Mouse (Mus musculus) forebrain, embryonic 16.5 days (tissue): ENCODE data around the gene Traf7. TPM values are rescaled to one million over a fixed set of nuclear protein-coding genes. Genes with fewer than 3 reads are reported as not detected.
A peak's percentile ranks its signal among the peaks of the same experiment; 100 is the strongest.

Experiments used
- ATAC-seq: fragments of 200-750 bp; cut with Nextera tagmentation; 2 replicates; pipeline ENCODE4 v1.8.0; 2017; ENCODE audit warnings: mild to moderate bottlenecking, moderate library complexity
- H3K27ac ChIP-seq: fragments of 300-500 bp; sonication (generic); 2 replicates; pipeline ENCODE4 v1.5.1; 2014; ENCODE audit warnings: low read length, control low read depth
- H3K27me3 ChIP-seq: fragments of 300-500 bp; sonication (generic); replicated peaks from 2 replicates; pipeline ENCODE4 v1.6.1; 2014; ENCODE audit warnings: low read length; ENCODE audit not compliant: control insufficient read depth, insufficient read depth
- H3K36me3 ChIP-seq: fragments of 300-500 bp; sonication (generic); 2 replicates; pipeline ENCODE4 v1.6.1; 2014; ENCODE audit not compliant: control insufficient read depth, insufficient read depth
- H3K4me1 ChIP-seq: fragments of 300-500 bp; sonication (generic); replicated peaks from 2 replicates; pipeline ENCODE4 v1.6.1; 2014; ENCODE audit warnings: low read length; ENCODE audit not compliant: control insufficient read depth, insufficient read depth
- H3K4me2 ChIP-seq: fragments of 300-500 bp; sonication (generic); 2 replicates; pipeline ENCODE4 v1.6.1; 2014; ENCODE audit warnings: mild to moderate bottlenecking, low read length, control low read depth
- H3K4me3 ChIP-seq: fragments of 300-500 bp; sonication (generic); replicated peaks from 2 replicates; pipeline ENCODE4 v1.5.1; 2014; ENCODE audit warnings: mild to moderate bottlenecking, low read length, control low read depth
- H3K9ac ChIP-seq: fragments of 300-500 bp; sonication (generic); replicated peaks from 2 replicates; pipeline ENCODE4 v1.6.1; 2014; ENCODE audit warnings: low read depth, low read length, control low read depth
- H3K9me3 ChIP-seq: fragments of 300-500 bp; sonication (generic); 2 replicates; pipeline ENCODE4 v1.6.1; 2016; ENCODE audit warnings: low read length; ENCODE audit not compliant: control insufficient read depth
- WGBS: fragments of 180-500 bp; shearing (Covaris S2); extraction: QIAGEN DNeasy Blood & Tissue Kit; methylation state at CpG from one replicate; pipeline ENCODE4 v1.1.7; 2014; 5-methylcytosine and 5-hydroxymethylcytosine counted together
- polyA plus RNA-seq: library from polyadenylated mRNA; unstranded; fragments of >200 nt; fragmentation: Nextera tagmentation; extraction: Ambion mirVana; gene quantifications from 2 replicates; pipeline ENCODE4 v1.2.1, GENCODE M21; 2015

The Traf7 gene
- polyA plus RNA-seq, 1 experiment from 2014 or later: 121 TPM

DNA sequence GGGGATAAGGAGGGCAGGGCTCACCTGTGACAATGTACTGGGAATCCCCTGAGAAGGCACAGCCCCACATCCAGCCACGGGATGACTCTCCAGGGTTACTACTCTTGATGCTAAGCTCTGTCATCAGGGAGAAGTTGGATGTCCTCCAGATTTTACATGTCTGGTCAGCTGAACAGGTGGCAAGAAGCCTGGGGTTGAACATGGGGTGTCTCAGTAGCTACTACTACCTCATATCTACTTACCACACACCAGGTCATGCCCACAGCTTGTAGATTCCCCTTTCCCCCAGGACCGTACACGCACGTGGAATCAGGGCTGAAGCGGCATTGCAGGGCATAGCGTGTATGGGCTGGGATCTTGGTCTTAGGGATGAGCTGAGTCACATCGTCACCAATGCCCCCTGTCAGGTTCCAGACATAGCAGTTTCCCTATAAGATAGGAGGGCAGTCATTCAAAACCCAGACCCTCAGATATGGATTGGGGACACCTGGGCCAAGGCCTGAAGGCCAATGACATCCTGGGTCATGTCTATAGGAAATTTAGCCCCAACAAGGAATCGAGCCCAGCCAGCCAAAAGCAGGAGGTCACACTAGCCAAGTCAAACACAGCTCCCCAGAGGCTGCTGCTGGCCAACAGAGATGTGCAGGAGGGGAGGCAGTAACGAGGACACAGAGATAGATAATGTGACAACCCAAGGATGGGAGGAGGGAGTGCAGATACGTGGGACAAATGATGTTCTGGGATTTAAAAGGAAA, 51.5 kb downstream of the Traf7 start:
- Histone ChIP-seq H3K36me3 (peaks cover 9% of the 10 kb centered on the region), H3K9me3 (no peaks in the 10 kb centered on the region), H3K4me2 (no peak overlapping the region), H3K9ac (no peak overlapping the region), H3K27ac (no peak overlapping the region), H3K4me1 (peaks cover 29% of the 10 kb centered on the region), H3K4me3 (no peak overlapping the region), H3K27me3 (no peaks in the 10 kb centered on the region)
- no peak for ATAC-seq
- WGBS: 90% methylated on average over 10 of the region's 10 CpGs

- Histone ChIP-seq H3K36me3 (peaks cover 9% of the 10 kb centered on the region), H3K27me3 (no peaks in the 10 kb centered on the region), H3K4me2 (no peak overlapping the region), H3K4me3 (no peak overlapping the region), H3K27ac (no peak overlapping the region), H3K4me1 (peaks cover 35% of the 10 kb centered on the region), H3K9ac (no peak overlapping the region), H3K9me3 (no peaks in the 10 kb centered on the region)
- ATAC-seq: no peak
- 90% methylated on average over 6 of the region's 6 CpGs for WGBS
These were observed 52.2 kb downstream of the Traf7 start for GRCm38 (mm10) chr17:24475586-24475985.

DNA sequence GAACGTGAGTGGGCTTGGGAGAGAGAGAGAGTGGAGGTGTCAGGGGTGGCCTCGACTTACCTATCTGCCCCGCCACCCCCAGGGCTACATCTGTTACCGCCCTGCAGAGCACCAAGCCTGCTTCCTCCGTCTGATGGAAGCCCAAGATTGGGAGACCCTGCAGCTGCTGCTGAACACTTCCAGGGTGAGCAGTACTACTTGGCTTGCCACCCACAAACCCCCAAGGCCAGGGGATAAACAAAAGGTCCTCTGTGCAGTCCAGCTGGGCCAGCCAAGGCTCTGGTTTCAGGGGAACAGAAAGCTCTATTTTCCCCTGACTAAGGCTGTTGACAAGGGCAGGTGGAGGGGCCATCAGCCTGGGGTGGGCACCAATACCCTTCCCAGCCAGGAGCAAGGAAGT, 53.2 kb downstream of the Traf7 start:
- H3K9ac ChIP-seq: no peak overlapping the region
- no peaks in the 10 kb centered on the region for H3K9me3 ChIP-seq
- WGBS: 88% methylated on average over 5 of the region's 5 CpGs
- H3K27me3 ChIP-seq: no peaks in the 10 kb centered on the region
- no peak overlapping the region for H3K27ac ChIP-seq
- ATAC-seq: no peak
- peaks cover 38% of the 10 kb centered on the region for H3K4me1 ChIP-seq
- H3K36me3 ChIP-seq: peaks cover 9% of the 10 kb centered on the region
- H3K4me2 ChIP-seq: no peak overlapping the region
- no peak overlapping the region for H3K4me3 ChIP-seq

- Histone ChIP-seq H3K4me2 (no peak within 1 kb of the TSS), H3K9me3 (no peaks in the 10 kb centered on the region), H3K9ac (no peak within 1 kb of the TSS), H3K27ac (no peak within 1 kb of the TSS), H3K4me3 (no peak within 1 kb of the TSS), H3K27me3 (no peaks in the 10 kb centered on the region), H3K4me1 (peaks cover 36% of the 10 kb centered on the region), H3K36me3 (peaks cover 9% of the 10 kb centered on the region)
- 83% methylated on average over 6 of the region's 6 CpGs for WGBS
- no peak for ATAC-seq
These were observed 54.0 kb downstream of the Traf7 start, which contains the start of gene Bricd5 for GRCm38 (mm10) chr17:24473612-24474275. Gene Bricd5 (plus strand): TSS chr17:24473884.

- no peaks in the 10 kb centered on the region for H3K9me3 ChIP-seq
- no peak for ATAC-seq
- WGBS: 81% methylated on average over 4 of the region's 4 CpGs
- peak overlapping the region; percentile 97; the same call in 1 of the 2 replicates for H3K4me2 ChIP-seq
- peaks cover 26% of the 10 kb centered on the region for H3K4me1 ChIP-seq
- H3K4me3 ChIP-seq: no peak overlapping the region
- H3K36me3 ChIP-seq: peaks cover 9% of the 10 kb centered on the region
- no peak overlapping the region for H3K27ac ChIP-seq
- H3K9ac ChIP-seq: no peak overlapping the region; the same call in 1 of the 2 replicates
- H3K27me3 ChIP-seq: no peaks in the 10 kb centered on the region
These were observed 55.2 kb downstream of the Traf7 start for GRCm38 (mm10) chr17:24472512-24472911.

- no peaks in the 10 kb centered on the region for H3K9me3 ChIP-seq
- H3K27me3 ChIP-seq: no peaks in the 10 kb centered on the region
- peaks cover 5% of the 10 kb centered on the region for H3K36me3 ChIP-seq
- ATAC-seq: peak; percentile 14
- H3K4me1 ChIP-seq: peaks cover 25% of the 10 kb centered on the region
- peak overlapping the region; percentile 74 for H3K9ac ChIP-seq
- WGBS: under 1% methylated on average over 65 of the region's 68 CpGs
- peak overlapping the region; percentile 41 for H3K27ac ChIP-seq
- peak overlapping the region; percentile 97 for H3K4me2 ChIP-seq
- peak overlapping the region; percentile 76 for H3K4me3 ChIP-seq
These were observed 56.8 kb downstream of the Traf7 start for GRCm38 (mm10) chr17:24470701-24471527.

DNA sequence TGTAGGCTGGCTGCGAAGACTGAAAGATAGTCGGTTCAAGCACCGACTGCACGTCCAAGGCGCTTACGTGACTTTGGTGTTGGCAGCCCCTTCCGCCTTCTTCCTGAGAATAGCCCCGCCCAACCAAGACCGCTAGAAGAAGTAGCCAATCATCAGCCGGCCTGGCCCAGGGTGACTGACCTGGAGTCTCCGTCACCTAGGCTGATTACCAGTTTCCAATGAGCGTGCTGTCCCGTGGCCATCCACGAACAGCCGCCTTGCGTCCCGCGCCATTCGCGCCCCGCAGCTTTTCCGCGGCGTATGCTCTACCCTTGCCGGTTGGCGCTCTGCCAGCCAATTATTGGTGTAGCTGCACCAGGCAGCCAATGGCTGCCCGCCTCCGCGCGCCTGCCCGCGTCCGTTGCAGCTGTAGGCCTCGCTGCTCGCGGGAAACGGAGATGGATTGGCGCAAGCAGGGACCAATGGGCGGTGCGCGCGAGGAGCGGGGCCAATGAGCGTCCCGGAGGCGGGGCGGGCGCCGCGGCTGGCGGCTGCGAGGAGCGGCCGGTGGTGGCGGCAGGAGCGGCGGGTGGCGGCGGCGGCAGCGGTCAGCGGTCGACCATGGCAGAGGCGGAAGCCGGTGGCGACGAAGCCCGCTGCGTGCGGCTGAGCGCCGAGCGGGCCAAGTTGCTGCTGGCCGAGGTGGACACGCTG, 57.7 kb downstream of the Traf7 start, which contains the start of the genes E4f1 and Pgp:
TSS of gene E4f1 (minus strand) at position 404 of the 693 bp plus-strand sequence.
TSS of gene Pgp (plus strand) at position 483 of the 693 bp plus-strand sequence.
- Histone ChIP-seq H3K4me3 (peak within 1 kb of the TSS; percentile 76), H3K9ac (peak within 1 kb of the TSS; percentile 74), H3K4me2 (peak within 1 kb of the TSS; percentile 97), H3K36me3 (no peaks in the 10 kb centered on the region), H3K9me3 (no peaks in the 10 kb centered on the region), H3K4me1 (peaks cover 25% of the 10 kb centered on the region), H3K27ac (peak within 1 kb of the TSS; percentile 86), H3K27me3 (no peaks in the 10 kb centered on the region)
- WGBS: under 1% methylated on average over 73 of the region's 75 CpGs
- ATAC-seq: peak; percentile 99

- ATAC-seq: no peak
- Histone ChIP-seq H3K9me3 (no peaks in the 10 kb centered on the region), H3K36me3 (no peaks in the 10 kb centered on the region), H3K9ac (peak overlapping the region; percentile 68), H3K27me3 (no peaks in the 10 kb centered on the region), H3K27ac (peak overlapping the region; percentile 86), H3K4me1 (peaks cover 25% of the 10 kb centered on the region), H3K4me3 (peak overlapping the region; percentile 76), H3K4me2 (peak overlapping the region; percentile 78)
- WGBS: 15% methylated on average over 7 of the region's 7 CpGs
These were observed 58.3 kb downstream of the Traf7 start for GRCm38 (mm10) chr17:24469336-24469909.
